Mouse (Mus musculus) hindbrain, postnatal 0 days (tissue): ENCODE data around the gene Zfp503. TPM values are rescaled to one million over a fixed set of nuclear protein-coding genes. Genes with fewer than 3 reads are reported as not detected.

ENCODE experiments used
- ATAC-seq: fragments of 200-750 bp; cut with Nextera tagmentation; 2 replicates; pipeline ENCODE4 v1.8.0; 2017; ENCODE audit warnings: mild to moderate bottlenecking, moderate TSS enrichment, moderate library complexity
- DNase-seq: peaks from one replicate; pipeline ENCODE4 v3.0.0-alpha.2; 2015; ENCODE audit warnings: low spot score
- H3K27ac ChIP-seq: fragments of 300-500 bp; sonication (generic); 2 replicates; pipeline ENCODE4 v1.5.1; 2014; ENCODE audit warnings: mild to moderate bottlenecking
- H3K27me3 ChIP-seq: fragments of 300-500 bp; sonication (generic); 2 replicates; pipeline ENCODE4 v1.6.1; 2014; ENCODE audit warnings: low read length, mixed read lengths; ENCODE audit not compliant: insufficient read depth
- H3K36me3 ChIP-seq: fragments of 300-500 bp; sonication (generic); 2 replicates; pipeline ENCODE4 v1.6.1; 2014; ENCODE audit warnings: low read length, mixed read lengths; ENCODE audit not compliant: insufficient read depth
- H3K4me1 ChIP-seq: fragments of 300-500 bp; sonication (generic); 2 replicates; pipeline ENCODE4 v1.6.1; 2014; ENCODE audit warnings: antibody characterized with exemption, low read length, mixed read lengths; ENCODE audit not compliant: insufficient read depth
- H3K4me2 ChIP-seq: fragments of 300-500 bp; sonication (generic); 2 replicates; pipeline ENCODE4 v1.6.1; 2014; ENCODE audit warnings: low read depth, mild to moderate bottlenecking, low read length, moderate library complexity, mixed read lengths
- H3K4me3 ChIP-seq: fragments of 300-500 bp; sonication (generic); 2 replicates; pipeline ENCODE4 v1.5.1; 2014; ENCODE audit warnings: low read length
- H3K9ac ChIP-seq: fragments of 300-500 bp; sonication (generic); replicated peaks from 2 replicates; pipeline ENCODE4 v1.6.1; 2014; ENCODE audit warnings: mild to moderate bottlenecking, low read length, moderate library complexity, mixed read lengths
- H3K9me3 ChIP-seq: fragments of 300-500 bp; sonication (generic); 2 replicates; pipeline ENCODE4 v1.6.1; 2016; ENCODE audit warnings: low read length, mixed read lengths
- CTCF ChIP-seq: IDR thresholded peaks from 2 replicates; pipeline ENCODE4 v1.5.1; 2016; ENCODE audit warnings: antibody characterized with exemption, control low read depth, low read depth
- WGBS: fragments of 180-500 bp; shearing (Covaris S2); extraction: QIAGEN DNeasy Blood & Tissue Kit; methylation state at CpG from one replicate; pipeline ENCODE4 v1.1.7; 2014; 5-methylcytosine and 5-hydroxymethylcytosine counted together
- polyA plus RNA-seq: library from polyadenylated mRNA; unstranded; fragments of >200 nt; fragmentation: Nextera tagmentation; extraction: Ambion mirVana; gene quantifications from 2 replicates; pipeline ENCODE4 v1.2.1, GENCODE M21; 2015
- total RNA-seq: library from RNA; depleted of rRNA; stranded (reverse); fragments of >200 nt; gene quantifications from 2 replicates; pipeline ENCODE4 v1.2.3, GENCODE M21; 2014

Zfp503 gene
- total and polyA plus RNA-seq, 2 experiments from 2014 or later, result 10.4 to 25.5 TPM

DNA sequence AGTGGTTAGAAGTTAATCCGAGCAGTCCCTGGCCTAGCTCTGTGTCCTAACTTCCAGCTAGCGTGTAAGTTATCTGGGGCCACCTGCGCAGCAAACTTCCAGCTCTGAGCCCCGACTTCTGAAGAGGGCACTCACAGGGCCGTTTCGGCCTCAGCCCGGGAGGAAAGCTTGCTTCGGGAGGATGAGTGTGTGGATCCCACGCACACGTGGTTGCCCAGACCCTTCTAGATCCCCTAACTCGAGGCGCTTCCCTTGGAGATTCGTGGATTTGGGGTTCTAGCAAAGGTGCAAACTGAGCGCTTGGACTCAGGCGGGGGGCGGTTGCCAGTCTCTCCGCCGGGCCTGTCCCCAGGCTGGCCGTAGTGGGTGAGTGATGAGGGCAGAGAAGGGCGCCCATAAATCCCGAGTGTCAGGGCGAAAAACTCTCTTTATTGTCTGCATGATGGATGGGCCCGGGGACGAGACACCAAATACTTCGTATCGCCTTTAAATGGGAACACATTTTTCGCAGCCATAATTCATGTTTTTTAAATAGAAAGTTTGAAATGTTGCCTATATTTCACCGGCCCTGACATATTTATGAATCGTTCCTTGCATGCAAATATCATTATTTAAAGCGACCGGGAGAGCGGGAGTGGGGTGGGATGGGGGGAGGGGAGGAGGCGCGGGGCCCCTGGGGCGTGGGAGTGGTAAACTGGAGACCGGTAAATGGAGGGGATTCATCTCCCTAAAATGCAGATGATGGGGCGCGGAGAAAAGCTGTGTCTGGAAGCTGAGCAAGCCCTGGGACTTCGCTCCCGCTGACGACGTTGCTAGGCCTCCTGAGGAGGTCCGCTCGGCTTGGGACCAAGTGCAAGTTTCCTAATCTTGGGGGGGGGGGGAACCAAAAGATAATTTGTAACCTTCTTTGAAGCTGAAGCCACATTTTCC, 4.9 kb upstream of the Zfp503 start:
- peak; percentile 23 for DNase-seq
- no peak for TF ChIP-seq CTCF
- H3K4me2 ChIP-seq, result peak overlapping the region; percentile 72
- no peaks in the 10 kb centered on the region for H3K36me3 ChIP-seq
- H3K27me3 ChIP-seq, result peaks cover 39% of the 10 kb centered on the region
- 8% methylated on average over 44 of the region's 44 CpGs for WGBS
- no peak for ATAC-seq
- 0 out of 2 replicates have a peak, but pooled peaks cover 5% of the 10 kb centered on the region for H3K4me1 ChIP-seq
- no peaks in the 10 kb centered on the region for H3K9me3 ChIP-seq
- no peak overlapping the region for H3K27ac ChIP-seq
- H3K4me3 ChIP-seq, result peak overlapping the region; percentile 42
- peak overlapping the region; percentile 18; the same call in 1 of the 2 replicates for H3K9ac ChIP-seq

- no peaks in the 10 kb centered on the region for H3K36me3 ChIP-seq
- ATAC-seq (no peak), DNase-seq (no peak)
- H3K9ac ChIP-seq, result no peak overlapping the region
- 35% methylated on average over 14 of the region's 14 CpGs for whole genome bisulfite sequencing
- no peak overlapping the region for H3K27ac ChIP-seq
- H3K4me2 ChIP-seq, result peak overlapping the region; percentile 72; the same call in 1 of the 2 replicates
- no peak for TF ChIP-seq CTCF
- H3K9me3 ChIP-seq, result no peaks in the 10 kb centered on the region
- H3K4me1 ChIP-seq, result 0 out of 2 replicates have a peak, but pooled peaks cover 7% of the 10 kb centered on the region
- no peak overlapping the region for H3K4me3 ChIP-seq
- H3K27me3 ChIP-seq, result peaks cover 39% of the 10 kb centered on the region
Observed at GRCm38 (mm10) chr14:21993251-21994060, 4.1 kb upstream of the Zfp503 start.

DNA sequence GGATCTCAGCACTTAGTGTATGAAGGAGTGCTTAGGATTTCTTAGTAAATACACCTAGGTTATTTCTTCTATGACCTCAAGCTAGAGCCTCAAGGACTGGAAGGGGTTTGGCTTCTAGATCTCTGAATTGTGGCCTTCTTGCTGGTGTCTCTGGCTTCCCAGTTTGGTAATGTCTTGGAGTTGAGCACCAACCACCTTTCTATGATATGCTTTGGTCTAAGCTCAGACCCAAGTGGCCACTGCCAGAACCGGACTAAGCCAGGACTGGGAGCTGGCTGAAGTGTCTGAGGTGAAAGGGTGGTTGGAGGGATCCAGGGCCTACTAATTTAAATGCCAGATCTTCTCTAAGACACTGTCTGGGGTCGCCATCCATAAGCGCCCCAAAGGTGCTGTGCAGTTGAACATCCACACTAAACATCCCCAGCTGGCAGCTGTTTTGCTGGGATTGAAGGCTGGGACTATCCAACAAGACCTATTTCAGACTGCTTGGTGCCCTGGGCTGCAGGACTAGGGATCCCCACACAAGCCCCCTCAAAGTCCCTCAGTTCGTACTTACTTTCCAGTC, 3.0 kb upstream of the Zfp503 start:
- Histone ChIP-seq H3K4me3 (no peak overlapping the region), H3K27me3 (peaks cover 39% of the 10 kb centered on the region), H3K9me3 (no peaks in the 10 kb centered on the region), H3K4me1 (0 out of 2 replicates have a peak, but pooled peaks cover 7% of the 10 kb centered on the region), H3K4me2 (peak overlapping the region; percentile 84; the same call in 1 of the 2 replicates), H3K27ac (no peak overlapping the region), H3K9ac (no peak overlapping the region), H3K36me3 (no peaks in the 10 kb centered on the region)
- WGBS, result 69% methylated on average over 4 of the region's 4 CpGs
- DNase-seq (no peak), ATAC-seq (no peak)
- TF ChIP-seq CTCF, result no peak

DNA sequence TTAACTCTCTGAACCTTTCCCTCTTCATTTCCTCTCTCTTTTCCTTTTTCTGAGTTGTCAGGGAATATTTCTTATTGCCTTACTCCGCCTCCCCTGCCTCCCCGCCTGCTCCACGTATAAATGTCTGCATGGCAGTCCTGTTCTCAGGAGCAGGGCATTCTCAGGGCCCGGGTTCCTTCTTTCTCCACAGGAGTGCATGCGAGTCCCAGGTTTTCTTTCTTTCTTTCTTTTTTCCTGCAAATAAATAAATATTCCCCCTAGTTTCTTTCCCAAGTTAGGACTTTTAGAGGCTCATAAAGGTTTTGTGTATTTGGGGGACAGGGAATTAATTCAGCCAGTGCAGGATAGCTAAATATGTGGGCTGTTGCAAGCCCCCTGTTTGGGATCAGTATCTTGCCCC, 2.5 kb upstream of the Zfp503 start:
- no peak for TF ChIP-seq CTCF
- no peak for ATAC-seq
- Histone ChIP-seq H3K4me2 (peak overlapping the region; percentile 84), H3K9me3 (no peaks in the 10 kb centered on the region), H3K4me3 (no peak overlapping the region; the same call in 1 of the 2 replicates), H3K4me1 (0 out of 2 replicates have a peak, but pooled peaks cover 7% of the 10 kb centered on the region), H3K36me3 (no peaks in the 10 kb centered on the region), H3K27ac (0 out of 2 replicates have a peak overlapping the region, but pooled peaks have one; percentile 15), H3K27me3 (peaks cover 39% of the 10 kb centered on the region), H3K9ac (no peak overlapping the region)
- WGBS, result 32% methylated on average over 5 of the region's 5 CpGs
- peak; percentile 20 for DNase-seq

DNA sequence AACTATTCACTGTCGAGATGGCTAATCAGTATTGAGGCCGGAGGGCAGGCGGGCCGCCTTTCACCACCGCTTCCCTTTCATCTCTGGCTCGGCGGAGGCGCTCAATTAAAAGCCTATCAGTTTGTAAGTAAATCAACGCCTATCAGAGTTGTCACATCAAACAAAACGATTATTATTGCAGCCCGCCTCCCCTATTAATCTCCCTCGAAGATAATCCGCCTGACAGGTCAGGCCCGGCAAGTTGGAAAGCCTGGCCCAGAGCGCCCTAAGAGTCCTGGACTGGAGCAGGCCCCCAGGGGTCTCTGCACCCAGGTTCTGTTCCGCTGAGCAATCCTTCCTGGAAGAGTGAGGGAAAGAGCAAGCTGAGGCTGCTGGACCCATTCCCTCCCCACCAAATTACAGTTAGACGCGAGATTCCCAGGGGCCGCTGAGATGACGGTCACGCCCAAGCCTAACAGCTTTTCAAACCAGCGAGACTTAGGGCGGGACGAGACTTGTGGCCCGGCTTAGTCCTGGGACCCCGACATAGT, 1.9 kb upstream of the Zfp503 start:
- Histone ChIP-seq H3K27ac (0 out of 2 replicates have a peak overlapping the region, but pooled peaks have one; percentile 15), H3K9me3 (no peaks in the 10 kb centered on the region), H3K4me2 (peak overlapping the region; percentile 84), H3K4me3 (peak overlapping the region; percentile 85), H3K4me1 (0 out of 2 replicates have a peak, but pooled peaks cover 7% of the 10 kb centered on the region), H3K9ac (no peak overlapping the region; the same call in 1 of the 2 replicates), H3K36me3 (no peaks in the 10 kb centered on the region), H3K27me3 (peaks cover 39% of the 10 kb centered on the region)
- ATAC-seq, result no peak
- WGBS, result 13% methylated on average over 26 of the region's 26 CpGs
- peak; percentile 45 for DNase-seq
- no peak for TF ChIP-seq CTCF
